Mouse (Mus musculus): ENCODE measurements at regions not wholly inside any gene's neighbourhood (a gene's known extent, or its start where the extent isn't known, plus 50 kb on each side); places are given as distances from the start of the nearest gene placed in this dataset.

DNA sequence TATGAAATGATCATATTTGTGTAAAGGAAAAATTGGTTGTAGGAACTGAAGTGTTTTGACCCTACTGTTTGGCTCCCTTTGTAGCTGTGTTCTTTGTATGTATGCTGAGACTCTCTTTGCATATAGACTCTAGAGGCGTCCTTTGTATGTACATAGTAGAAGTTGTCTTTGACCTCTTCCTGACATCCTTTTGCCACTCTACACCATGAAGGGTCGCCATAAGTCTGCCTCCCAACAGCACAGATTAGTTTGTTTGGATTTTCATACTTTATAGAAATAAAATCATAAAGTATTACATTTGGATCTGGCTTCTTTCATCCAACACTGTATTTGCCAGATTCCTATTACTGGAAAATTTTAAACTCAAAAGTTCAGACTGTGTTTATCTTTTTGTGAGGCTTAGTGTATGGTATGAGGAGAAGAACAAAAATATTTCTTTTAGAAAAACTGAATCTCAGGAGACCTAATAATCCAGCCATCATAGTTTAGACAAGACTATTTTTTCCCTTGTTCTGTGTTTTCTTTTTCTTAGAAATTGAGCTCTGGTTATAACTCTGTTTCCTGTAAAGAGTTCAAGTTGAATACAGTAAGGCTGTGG lies 293.7 kb downstream of the Tmsb4x start:
- TF ChIP-seq POLR2A (IDR thresholded peaks at IDR 0.05; ENCODE audit: insufficient read depth, low read depth, low read length) (no peak), CTCF (IDR thresholded peaks at IDR 0.05; ENCODE audit: insufficient read depth, low read depth, low read length) (no peak)
